Mouse (Mus musculus): ENCODE measurements around the gene Larp7.

- TF ChIP-seq POLR2A (IDR thresholded peaks at IDR 0.05; ENCODE audit: extremely low read depth, insufficient read depth, low read length), result no peak
- TF ChIP-seq CTCF (IDR thresholded peaks at IDR 0.05; ENCODE audit: extremely low read depth, insufficient read depth, low read length), result no peak
Observed at GRCm38 (mm10) chr3:127521156-127521555, 32.0 kb downstream of the Larp7 start.
